Mouse (Mus musculus): ENCODE results near the gene Pawr.
A peak's percentile ranks its signal among the peaks of the same experiment; 100 is the strongest.

The Pawr gene

DNA sequence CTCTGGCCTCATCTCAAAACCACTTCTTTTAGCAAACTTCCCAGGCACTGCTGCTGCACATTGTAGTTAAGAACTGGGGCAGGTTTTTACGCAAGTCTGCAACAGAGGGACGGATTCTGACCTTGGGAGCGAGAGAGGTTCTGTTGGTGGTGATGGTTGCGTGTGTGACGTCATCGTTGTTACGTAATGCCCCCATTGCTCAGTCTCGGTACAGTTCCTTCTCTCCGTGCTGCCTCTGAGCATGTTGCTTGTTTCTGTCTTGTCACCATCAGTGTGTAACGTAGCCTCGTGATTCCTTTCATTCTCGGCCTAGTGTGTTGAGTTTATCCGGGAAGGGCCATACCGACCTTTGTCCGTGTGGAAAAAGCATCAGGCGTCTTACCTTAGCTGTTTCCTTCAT, 28.1 kb downstream of the Pawr start:
- DNase-seq = no peak

DNA sequence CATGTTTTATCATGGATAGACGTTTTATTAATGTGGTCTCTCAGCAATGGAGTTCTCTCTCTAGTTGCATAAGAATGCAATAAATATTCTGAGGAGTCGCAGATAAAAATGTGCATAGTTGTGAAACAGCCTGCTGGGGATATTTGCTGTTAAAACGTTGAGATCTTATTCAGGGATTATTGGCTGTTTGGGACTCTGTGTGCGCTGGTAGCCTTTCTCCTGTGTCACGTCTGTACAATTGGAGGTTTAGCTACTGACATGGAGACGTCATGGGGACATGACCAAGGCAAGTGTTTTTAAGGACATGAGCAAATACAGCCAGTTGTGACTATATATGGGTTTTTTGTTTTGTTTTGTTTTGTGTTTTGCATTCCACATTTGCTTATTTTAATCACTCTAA, 28.9 kb downstream of the Pawr start:
- no peak for DNase-seq

DNA sequence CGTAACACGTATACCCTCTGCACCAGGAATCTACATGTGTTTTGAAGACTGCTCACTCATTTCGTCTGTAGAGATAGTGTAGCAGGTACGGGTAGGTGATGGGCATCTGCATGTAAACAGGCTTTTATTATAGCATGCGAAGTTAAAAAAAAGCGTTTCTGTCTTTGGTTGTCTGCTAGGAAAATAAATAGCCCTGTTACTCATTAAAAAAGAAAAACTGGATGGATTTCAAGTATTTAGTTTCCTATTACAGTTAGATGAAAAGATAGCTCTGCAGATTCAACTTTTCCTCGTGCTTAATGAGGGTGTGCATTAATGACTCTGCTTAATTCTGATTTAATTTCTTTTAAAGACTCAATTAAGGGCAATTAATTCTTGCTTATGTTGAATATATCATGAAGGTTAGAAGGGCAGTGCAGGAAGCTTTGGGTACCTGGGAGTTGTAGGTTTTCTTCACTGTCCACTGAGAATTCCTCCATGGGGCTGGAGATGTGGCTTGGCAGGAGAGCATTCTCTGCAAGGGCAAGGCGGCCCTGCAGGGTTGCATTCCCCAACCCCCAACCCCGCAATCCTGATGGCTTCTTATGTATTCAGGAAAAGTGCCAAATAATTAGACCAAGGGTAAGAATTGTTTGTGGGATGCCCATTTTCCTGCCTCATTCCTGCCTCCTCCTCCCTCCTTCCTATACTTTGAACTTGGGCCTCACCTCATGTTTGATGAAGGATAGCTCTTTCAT, 29.7 kb downstream of the Pawr start:
- DNase-seq = no peak

DNA sequence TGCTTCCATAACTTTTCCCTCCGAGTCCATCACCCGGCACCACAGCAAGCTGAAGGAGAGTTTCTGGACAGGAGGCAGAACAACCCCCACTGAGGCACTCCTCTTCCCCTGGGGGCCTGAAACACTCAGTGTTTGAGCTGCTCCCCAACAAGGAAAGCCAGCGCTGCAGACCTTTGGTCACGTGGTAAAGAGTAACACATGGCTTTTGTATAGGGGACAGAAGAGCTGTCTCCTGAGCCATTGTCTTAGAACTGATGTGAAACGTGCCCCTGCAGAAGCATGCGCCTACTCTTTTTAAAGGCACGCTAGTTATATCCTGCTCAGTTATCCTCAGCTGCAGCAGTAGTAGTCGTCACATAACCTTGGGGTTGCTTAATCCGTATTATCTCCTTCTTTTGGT, 32.0 kb downstream of the Pawr start:
- DNase-seq = no peak

DNA sequence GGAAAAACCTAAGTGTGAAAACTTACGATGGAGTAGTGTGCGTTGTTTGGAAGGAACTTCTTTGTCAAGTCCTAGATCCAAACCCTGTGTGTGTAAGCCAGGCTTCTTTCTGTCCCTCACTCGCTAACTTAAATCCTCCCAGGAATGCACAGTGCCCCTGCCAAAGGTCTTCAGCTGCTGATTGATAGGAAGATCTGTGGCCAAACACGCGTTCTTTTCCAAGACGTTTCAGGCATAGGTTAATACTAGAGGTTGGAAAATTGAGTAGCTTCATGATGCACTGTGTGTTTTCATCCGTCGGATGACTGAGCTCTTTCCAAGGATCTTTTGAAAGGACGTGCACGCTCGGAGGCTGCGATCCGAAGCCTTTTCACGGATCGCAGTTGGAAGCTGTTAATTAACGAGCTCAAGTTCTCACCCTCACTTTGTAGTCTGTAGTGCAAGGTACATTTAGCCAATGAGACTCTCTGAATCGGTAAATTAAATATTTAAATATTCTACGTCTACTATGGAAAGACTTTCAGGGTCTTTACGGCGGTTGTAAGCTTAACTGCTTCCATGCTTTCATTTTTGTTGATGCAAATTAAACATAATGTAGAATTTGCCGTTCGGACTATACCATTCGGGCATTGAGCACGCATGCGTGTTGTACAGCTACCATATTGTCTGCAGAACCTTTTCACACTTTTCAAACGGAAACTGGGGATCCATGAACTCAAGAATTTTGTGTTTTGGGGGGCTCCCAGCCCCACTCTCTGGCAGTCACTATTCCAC, 33.2 kb downstream of the Pawr start:
- no peak for DNase-seq

DNA sequence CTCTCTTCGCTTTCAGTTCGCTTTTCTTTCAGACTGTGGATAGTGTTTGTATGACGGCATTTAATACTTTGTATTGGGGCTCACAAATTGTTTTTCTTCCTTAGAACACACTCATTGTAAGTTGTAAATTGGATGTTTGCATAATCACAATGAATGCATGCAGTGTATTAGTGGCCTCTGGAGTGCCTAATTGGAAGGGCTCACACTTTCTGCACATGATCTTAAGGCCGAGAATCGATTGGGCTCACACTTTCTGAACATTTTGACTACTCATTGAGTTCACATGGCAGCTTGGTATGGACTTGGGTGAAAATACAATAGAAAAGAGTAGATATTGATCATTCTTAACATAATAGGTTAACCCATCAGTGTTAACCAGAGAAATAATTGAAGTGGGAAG, 34.3 kb downstream of the Pawr start:
- no peak for DNase-seq

DNA sequence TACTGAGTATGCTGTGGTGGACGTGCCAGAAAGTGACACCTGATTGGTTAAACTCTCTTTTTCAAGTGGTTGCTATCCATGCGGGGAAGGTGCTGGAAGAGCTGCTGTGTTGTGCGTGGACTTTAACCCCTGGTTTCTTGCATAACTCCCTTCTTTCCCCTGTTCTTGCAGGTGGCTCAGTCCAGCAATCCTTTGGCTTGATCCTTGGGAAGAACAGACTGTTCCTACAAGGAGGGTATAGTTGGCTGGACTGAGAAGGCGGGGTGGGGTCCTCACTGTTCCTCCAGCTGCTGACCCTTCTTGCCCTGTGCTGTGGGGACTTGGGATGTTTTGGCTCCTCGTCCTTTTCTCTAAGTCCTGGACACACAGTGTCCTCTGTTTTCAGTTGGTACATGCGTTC, 36.4 kb downstream of the Pawr start:
- DNase-seq = no peak

DNA sequence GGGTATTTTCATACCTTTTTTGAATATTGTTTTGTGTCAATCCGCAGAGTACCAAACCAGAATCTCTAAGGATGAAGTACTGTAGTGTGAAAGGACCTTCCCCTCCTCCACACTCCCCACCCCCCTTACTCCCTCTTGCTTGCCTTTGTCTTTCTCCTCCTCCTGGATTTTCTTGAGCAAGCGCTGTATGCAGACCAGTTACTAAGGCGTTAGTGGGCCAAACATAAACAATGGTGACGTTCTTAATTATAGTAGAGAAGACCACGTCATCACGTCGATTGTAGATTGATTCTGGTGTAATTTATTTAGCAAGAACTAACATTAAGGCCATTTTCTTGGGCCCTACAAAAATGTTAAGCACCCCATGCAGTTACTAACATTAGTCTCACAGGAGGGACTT, 40.3 kb downstream of the Pawr start:
- no peak for DNase-seq

DNA sequence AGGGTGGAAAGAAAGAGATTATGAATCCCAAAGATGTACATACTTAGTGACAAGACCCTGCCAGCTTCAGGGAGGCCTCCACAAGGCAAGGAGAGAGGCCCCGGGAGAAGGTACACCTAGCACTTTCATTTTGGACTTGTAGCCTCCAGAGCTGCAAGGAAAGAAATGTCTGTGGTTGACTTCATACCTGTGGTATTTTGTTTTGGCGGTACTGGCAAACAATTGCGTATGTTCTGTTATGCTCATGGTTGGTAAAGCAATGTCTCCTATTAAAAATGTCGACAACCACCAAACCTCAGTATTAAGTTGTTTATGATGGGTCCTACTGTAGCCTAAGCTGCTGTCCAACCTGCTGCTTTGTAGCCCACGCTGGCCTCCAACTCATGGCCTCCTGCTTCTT, 40.9 kb downstream of the Pawr start:
- DNase-seq = no peak

DNA sequence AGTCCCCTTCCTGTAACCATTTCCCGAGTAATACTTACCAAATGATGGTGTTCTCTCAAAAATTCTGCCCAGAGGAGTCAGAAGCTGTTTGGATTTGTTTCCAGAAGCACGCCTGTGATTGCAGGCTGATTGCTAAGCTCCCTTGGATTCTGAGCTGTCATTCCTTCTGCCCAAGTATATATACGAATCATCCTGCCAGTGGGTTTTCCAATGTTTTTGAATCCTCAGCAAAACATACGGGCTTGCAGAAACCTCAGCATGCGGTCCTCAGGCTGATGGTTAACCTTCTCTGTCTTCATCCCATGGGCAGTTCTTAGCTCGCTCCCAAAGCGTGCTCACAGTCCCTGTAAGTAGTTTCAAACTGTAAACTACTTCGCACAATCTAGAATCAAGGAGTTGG, 43.9 kb downstream of the Pawr start:
- no peak for DNase-seq

DNA sequence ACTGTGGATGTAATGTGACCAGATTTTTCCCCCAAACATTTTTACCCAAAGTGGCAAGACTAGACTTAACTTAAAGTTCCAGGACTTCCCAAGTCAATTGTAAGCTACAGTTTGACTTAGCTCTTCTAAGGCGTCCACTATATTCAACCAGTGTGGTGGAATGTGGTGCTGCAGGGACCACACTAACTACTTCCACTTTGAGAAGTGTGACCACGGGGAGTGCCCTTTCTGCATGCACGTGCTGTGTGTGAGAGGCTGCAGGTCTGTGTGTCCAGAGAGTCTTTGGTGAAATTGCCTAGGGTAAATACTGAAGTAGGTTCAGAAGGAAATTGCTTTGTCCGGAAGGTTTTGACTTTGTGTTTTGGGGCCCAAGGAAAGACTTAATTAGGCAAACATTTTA, 44.4 kb downstream of the Pawr start:
- DNase-seq = no peak

DNA sequence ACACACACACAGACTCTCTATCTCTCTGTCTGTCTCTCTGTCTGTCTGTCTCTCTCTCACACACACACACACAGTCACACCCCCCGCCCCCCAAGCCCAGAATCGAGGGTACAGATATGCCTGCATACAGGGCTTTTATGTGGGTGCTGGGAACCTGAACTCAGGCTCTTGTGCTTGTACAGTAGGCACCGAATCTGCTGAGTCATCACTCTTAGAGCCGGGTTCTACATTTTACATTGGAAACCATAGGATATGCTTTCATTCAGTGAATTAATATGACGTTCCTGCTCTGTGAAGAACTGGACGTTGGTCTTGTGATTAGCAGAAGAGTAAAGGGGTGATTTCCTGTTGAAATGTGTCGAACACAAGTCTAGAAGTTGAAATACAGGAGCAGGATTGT, 45.4 kb downstream of the Pawr start:
- DNase-seq = no peak

DNA sequence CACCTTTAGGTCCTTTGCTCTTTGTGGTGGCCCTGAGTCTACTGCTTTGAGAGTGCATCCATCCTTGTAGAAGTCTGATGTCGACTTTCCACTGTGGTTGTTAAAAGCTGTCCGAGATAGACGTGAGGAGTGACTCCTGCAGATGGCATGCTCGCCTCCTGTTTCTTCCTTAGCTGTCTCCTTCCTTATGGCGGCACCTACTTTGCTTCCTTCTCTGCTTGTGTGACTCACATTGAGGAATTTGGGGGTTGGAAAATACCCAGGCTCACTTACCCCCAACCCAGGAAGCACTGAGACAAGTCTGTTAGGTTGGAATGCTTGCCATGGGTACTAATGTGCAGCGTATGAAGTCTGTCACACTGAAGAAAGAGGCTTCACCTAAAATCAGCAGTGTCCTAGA, 46.1 kb downstream of the Pawr start:
- DNase-seq = no peak

DNA sequence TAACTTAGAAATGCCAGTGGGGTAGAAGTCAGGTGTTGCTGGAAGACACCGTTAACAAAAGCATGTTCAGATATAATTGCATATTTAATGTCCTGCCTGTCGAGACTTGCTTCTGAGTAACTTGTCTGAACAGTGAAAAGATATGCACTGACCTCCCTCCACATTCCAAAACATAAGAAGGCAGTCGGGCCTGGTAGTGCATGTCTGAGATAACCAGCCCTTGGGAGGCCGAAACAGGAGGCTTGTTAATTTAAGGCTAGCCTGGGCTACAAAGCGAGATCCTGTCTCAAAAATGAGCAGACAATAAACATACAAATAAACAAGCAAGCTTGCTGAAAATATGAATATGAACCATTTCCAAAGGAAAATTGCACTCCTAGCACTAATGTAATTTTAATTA, 46.6 kb downstream of the Pawr start:
- DNase-seq = no peak

DNA sequence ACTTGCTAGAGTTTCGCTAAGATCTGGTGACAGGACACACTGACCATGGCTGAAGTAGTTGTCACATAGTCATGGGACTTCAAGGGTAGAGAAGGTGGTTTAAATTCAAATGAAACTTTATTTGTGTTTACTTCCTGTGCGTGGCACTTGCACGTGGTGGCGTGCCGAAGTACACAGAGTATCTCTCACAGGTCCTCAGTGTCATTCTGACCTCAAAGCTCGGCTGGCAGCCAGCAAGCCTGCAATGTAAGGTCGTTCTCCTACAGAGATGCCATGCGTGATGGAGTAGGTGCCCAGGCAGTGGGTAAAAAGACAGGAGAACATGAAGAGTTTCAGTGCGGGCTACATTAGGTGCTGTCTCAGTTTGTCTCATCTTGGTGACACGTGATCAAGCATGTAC, 48.8 kb downstream of the Pawr start:
- DNase-seq = peak; percentile 28

DNA sequence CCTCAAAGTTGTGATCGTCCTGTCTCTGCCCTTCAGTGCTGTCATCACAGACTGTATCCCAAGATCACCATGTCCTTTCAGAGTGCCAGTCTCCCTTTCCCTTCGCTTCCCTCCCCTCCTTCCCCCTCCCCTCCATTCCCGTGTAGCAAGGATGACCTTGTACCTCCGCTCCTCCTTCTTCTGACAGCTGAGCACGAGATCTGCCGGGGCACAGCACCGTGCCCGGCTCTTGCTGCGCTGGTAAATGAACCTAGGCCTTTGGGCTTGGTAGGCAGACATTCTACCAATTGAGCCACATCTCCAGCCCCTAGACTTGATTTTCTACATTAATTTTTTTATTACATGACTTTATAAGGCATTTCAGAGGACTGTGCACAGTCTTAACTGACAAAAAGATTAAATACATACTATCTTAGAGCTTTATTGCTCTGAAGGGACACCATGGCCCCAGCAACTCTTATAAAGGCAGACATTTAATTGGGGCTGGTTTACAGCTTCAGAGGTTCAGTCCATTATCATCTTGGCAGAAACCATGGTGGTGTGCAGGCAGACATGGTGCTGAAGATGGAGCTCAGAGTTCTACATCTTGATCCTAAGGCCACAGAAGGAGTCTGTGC, 52.3 kb downstream of the Pawr start:
- no peak for DNase-seq

DNA sequence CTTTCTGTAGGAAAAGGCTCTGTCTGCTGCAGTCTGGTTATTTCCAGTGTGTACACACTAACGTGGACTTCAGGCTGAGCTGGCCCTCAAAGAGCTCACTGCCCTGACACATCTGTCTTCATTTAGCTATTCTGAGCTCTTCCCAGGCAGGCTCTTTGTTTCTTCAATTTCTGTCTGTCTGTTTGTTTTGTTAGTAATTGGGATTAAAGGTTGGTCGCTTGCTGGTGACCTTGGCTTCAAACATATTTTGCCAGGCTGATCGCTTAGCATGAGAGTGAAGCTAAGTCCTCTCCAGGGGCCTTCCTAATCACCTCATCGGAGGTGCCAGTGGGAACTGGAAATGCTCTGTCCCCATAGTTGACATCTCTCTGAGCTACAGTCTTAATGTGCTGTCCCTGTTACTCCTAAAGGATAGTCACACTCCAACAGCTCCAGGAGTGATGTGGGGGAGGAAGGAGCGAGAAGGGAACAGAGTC, 53.6 kb downstream of the Pawr start:
- DNase-seq = no peak

DNA sequence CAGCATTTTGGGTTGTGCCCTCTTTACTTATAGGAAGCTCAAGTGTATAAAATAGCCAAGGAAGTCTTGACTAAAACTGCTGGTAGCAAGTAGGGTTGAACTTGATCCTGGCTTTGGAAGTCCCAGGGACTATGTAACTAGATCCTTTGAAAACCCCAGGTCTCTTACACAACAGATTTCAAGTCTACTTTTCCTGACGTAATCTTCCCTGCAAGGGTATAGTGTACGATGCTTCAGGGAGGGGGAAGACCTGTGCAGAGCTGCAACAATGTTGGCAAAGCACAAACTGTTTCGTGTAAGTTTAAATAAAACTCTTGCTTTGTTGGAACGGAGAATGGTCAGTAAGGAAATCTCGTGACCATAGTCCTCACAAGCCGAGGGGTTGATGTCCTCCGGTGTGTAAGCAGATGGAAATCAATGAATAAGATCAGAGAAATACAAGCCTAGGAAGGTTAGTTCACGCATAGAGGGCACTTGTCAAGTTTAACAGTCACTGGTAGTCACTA, 56.5 kb downstream of the Pawr start:
- DNase-seq = no peak

DNA sequence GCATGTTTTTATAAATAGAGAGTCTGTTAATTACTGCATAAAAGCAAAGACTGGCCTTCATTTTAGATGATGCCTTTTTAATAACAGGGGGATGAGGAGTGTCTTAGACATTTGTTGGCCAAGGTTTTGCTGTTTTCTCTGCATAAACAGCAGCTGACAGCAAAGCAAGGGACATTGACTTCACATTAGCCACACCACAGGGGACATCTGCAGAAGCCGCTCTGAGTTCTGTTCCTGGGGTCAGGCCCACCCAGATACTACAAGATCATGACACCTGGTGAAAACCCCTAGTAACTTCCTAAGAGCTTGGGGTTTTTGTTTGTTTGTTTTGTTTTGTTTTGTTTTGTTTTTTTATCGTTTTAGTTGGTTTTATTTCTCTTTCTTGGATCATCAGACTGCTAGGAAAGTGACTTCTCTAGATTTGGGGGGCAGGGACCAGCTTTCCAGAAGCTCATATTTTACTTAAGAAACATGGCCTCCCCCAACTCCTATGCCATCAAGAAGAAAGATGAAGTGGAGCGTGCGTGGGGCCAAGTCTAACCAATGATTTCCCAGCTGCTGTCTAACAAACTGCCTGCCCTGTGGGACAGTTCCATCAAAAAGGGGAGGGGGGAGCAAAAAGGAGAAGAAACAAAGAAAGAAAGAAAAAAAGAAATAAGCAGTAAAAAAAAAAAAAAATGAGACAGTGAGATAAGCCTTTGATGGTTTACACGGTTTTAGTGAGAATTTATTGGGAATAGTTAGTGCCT, 57.4 kb downstream of the Pawr start:
- DNase-seq = no peak

DNA sequence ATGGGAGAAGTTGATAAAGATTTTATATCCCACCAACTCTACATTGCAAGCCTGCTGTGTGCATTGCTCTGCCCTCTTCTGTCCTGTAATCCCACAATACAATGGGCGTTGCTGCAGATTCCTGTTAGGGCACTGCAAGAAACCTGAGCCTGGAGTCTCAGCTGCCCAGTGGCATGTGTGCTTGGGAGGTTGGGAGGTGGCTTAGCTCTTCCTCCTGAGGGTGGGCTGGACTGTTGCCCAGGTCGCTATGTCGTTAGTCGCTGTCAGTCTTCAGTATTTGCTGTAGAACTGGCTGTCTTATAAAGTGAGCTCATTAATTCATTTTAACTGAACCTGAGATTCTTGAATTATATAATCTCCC, 58.0 kb downstream of the Pawr start:
- peak; percentile 59 for DNase-seq

DNA sequence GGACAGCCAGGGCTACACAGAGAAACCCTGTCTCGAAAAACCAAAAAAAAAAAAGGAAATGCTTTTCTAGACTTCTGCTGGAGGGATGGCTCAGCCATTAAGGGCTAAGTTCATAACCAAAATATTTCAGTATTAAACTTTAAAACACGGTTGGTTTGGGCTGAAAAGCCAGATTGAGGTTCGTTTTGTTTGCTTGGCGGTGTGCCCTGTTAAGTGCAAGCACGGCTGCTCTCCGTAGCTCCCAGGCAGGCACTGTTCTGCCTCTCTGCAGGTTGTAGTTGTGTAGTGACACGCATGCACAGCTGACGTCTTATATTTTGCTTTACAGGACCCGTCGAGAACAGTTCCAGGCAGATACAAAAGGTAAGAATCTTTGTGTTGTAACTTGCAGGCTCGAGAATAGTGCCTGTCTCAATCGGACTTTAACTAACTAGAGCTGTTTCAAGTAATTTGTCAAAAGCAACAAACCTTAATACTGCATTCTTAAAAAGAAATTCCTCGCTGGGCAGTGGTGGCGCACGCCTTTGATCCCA, 59.5 kb downstream of the Pawr start:
- no peak for DNase-seq

DNA sequence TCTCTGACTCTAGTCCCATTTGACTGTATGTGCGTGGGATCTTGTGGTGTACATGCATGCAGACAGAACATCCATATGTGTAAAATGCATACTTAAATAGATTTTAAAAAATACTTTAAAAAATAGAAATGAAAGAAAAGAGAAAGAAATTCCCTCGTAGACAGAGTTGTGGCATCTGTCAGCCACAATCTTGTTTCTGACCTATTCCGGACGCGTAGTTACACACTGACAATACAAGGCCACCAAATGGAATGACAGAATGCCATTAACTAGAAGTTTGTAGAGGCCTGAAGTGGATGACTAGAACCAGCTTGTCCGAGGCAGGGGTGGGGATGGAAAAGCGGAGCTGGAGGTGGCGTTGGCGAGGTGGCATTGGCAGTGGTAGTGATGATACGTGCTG, 60.2 kb downstream of the Pawr start:
- DNase-seq = no peak

DNA sequence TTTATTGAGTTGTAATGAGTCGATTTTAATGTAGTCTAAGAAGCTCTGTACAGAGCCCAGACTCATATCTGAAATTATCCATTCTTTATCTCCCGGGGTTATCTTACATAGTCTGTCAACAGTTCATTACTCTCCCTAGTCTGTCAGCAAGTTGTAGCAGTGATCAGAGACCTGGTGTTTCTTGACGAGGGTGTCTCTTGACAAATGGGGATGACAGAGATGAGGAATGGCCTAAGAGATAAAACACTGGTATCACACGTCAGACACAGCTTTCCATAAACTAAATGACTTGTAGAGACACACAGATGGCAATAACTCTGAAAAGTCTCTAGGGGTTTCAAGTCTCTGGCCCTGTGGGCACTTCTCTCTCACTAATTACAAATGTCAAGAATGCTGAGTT, 62.4 kb downstream of the Pawr start:
- no peak for DNase-seq
